Mouse (Mus musculus): Measurements from ENCODE around the gene Prr22. TPM values are rescaled to one million over a fixed set of nuclear protein-coding genes. Genes with fewer than 3 reads are reported as not detected.

Prr22 gene
- polyA plus RNA-seq, 1 experiment from 2014 or later: 1.00 TPM

DNA sequence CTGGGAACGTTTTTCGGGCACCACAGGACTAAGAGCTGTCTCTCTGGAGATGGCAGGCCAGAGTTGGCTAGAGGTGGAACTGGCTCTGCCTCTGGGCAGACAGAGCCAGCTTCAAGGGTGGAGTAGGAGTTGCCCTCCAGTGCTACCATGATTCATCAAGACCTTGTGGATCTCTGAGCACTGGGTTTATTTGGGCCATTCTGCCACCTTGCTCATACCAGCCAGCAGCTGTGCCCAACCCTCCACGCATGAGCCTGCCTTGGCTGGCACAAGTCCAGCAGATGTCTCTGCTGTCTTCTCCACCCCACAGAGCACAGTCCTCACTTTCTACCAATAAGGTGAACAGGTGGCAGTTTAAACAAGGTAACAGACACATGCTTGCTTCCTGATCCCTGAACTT lies 18.8 kb downstream of the Prr22 start:
- Histone ChIP-seq H3K27me3 (no peaks in the 10 kb centered on the region), H3K9ac (no peak overlapping the region), H3K36me3 (0 out of 2 replicates have a peak, but pooled peaks cover 5% of the 10 kb centered on the region), H3K4me3 (no peak overlapping the region), H3K27ac (no peak overlapping the region), H3K9me3 (no peaks in the 10 kb centered on the region), H3K4me1 (no peaks in the 10 kb centered on the region), H3K4me2 (no peak overlapping the region)
- WGBS: 62% methylated on average over 3 of the region's 3 CpGs
- ATAC-seq (ENCODE audit: insufficient number of reproducible peaks, low FRiP score, low TSS enrichment, low read depth): 0 out of 2 replicates have a peak, but pooled peaks have one; percentile 18

DNA sequence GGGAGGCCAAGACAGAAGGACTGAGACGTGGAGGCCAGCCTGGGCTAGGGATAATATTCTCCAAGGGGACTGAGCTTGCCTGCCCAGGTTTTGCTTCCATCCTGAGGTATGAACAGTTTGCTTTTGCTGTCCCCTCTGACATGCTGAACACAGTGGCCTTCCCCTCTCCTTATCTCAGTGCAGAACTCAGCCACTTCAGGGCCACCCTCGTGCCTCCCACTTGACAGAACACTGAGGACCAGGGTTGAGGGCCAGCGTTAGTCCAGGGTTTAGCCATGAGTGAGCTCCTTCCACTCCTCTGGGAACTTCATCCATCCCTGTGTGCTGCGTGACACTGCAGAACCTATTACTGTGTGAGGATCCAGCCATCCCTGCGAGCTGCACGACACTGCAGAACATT lies 19.2 kb downstream of the Prr22 start:
- H3K27me3 ChIP-seq: no peaks in the 10 kb centered on the region
- no peak overlapping the region for H3K27ac ChIP-seq
- 0 out of 2 replicates have a peak, but pooled peaks cover 5% of the 10 kb centered on the region for H3K36me3 ChIP-seq
- no peaks in the 10 kb centered on the region for H3K9me3 ChIP-seq
- no peak overlapping the region for H3K4me3 ChIP-seq
- no peak overlapping the region for H3K4me2 ChIP-seq
- no peak for ATAC-seq (ENCODE audit: insufficient number of reproducible peaks, low FRiP score, low TSS enrichment, low read depth)
- no peak overlapping the region for H3K9ac ChIP-seq
- WGBS: 87% methylated on average over 6 of the region's 6 CpGs
- H3K4me1 ChIP-seq: no peaks in the 10 kb centered on the region

DNA sequence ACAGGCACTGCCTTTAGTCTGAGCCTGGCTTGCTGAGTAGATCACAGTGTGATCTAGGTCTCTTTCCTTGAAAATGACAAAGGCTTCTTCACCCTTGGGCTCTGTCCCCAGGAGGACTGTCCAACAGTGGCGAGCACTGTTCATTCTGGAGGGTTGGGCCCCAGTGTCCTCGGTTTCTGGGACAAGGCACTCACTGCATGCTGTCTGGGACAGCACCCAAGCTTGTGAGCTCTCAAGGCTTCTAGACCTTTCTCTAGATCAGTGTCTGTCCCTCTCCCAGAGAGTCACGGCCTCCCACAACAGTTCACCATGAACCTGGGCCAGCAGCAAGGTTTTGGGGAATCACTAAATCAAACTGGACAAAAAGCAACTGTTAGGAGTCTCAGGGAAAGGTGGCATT lies 22.5 kb downstream of the Prr22 start:
- H3K36me3 ChIP-seq: no peaks in the 10 kb centered on the region
- H3K9me3 ChIP-seq: no peaks in the 10 kb centered on the region
- H3K4me1 ChIP-seq: no peaks in the 10 kb centered on the region
- H3K9ac ChIP-seq: no peak overlapping the region
- ATAC-seq (ENCODE audit: insufficient number of reproducible peaks, low FRiP score, low TSS enrichment, low read depth): no peak
- no peak overlapping the region for H3K4me2 ChIP-seq
- no peak overlapping the region for H3K4me3 ChIP-seq
- no peaks in the 10 kb centered on the region for H3K27me3 ChIP-seq
- H3K27ac ChIP-seq: no peak overlapping the region
- 84% methylated on average over 3 of the region's 3 CpGs for WGBS

DNA sequence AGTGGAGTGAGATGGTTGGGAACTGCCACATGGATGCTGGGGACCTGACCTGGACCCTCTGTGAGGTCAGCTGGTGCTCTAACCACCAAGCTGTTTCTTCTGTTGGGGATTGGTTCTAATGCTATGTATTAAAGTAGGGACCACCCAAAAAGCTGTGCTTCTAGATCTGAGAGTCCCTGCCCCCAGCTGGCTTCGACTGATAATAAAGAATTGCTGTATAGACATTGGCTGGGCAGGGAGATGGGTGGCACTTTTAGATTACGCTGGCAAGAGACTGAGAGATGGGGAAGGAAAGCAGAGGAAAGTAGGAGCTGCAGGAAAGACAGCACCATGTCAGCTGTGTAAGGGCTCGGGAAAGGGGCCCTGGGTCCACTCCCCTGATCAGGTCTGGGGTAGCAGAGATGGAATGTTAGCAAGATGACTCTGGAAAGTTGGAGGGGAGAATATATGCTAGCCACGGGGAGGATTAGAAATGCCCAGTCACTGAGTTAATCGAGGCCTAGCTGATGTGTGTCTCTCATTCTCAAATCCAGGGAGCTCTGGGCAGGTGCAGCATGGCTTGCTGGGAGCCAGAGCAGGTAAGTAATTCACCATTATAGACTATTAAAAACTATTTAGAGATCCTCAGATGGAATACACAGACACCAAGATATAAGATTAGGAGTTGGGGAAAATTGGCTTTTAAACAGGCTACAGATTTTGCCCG lies 23.7 kb downstream of the Prr22 start:
- Histone ChIP-seq H3K27ac (no peak overlapping the region), H3K9ac (no peak overlapping the region), H3K36me3 (no peaks in the 10 kb centered on the region), H3K27me3 (no peaks in the 10 kb centered on the region), H3K4me3 (no peak overlapping the region), H3K4me1 (no peaks in the 10 kb centered on the region), H3K4me2 (no peak overlapping the region), H3K9me3 (no peaks in the 10 kb centered on the region)
- no peak for ATAC-seq (ENCODE audit: insufficient number of reproducible peaks, low FRiP score, low TSS enrichment, low read depth)
- WGBS: 63% methylated on average over 6 of the region's 6 CpGs

DNA sequence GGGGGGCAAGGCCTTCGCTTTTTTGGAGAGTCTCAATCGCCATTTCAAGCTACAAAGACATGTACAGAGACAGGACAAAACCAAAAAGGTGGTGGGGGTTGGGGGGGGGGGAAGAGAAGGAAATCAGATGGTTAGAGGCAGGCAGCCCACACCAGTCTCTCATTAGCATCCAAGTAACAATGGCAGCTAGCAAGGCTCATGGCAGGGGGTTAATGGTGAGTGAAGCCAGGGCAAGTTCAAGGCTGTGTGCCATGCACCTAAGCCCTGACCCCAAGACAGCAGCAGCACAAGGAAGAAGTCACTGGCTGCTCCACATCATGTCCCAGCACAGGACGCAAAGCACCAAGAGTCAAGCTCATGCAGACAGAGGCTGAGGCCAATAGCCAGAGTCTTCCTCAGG lies 29.2 kb downstream of the Prr22 start:
- Histone ChIP-seq H3K9ac (no peak overlapping the region), H3K36me3 (peaks cover 3% of the 10 kb centered on the region; the same call in 1 of the 2 replicates), H3K4me2 (no peak overlapping the region), H3K27ac (no peak overlapping the region), H3K9me3 (no peaks in the 10 kb centered on the region), H3K27me3 (no peaks in the 10 kb centered on the region), H3K4me3 (no peak overlapping the region), H3K4me1 (no peaks in the 10 kb centered on the region)
- ATAC-seq (ENCODE audit: insufficient number of reproducible peaks, low FRiP score, low TSS enrichment, low read depth): no peak
- 82% methylated on average over 3 of the region's 3 CpGs for WGBS

DNA sequence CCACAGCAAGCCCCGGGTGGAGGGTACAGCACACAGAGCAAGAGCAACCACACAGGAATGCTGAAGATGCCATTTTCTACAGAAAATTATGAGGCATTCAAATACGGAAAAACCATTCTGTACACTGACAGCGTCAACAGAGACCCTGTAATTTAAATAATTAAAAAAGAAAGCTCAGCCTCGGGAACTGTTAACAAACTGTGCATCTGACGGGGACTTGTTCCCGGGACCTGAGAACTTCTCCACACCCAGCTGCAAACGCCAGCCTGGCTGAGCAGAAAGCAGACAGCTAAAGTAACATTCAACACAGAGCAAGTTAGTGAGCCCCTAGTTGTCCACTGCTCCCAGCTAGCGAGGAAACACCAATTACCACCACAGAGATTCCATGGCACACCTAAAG lies 32.0 kb downstream of the Prr22 start:
- 71% methylated on average over 8 of the region's 8 CpGs for WGBS
- no peaks in the 10 kb centered on the region for H3K27me3 ChIP-seq
- no peak overlapping the region for H3K9ac ChIP-seq
- no peak overlapping the region for H3K4me2 ChIP-seq
- H3K9me3 ChIP-seq: no peaks in the 10 kb centered on the region
- no peak overlapping the region for H3K4me3 ChIP-seq
- ATAC-seq (ENCODE audit: insufficient number of reproducible peaks, low FRiP score, low TSS enrichment, low read depth): no peak
- no peaks in the 10 kb centered on the region for H3K4me1 ChIP-seq
- H3K27ac ChIP-seq: no peak overlapping the region
- peaks cover 3% of the 10 kb centered on the region; the same call in 1 of the 2 replicates for H3K36me3 ChIP-seq

DNA sequence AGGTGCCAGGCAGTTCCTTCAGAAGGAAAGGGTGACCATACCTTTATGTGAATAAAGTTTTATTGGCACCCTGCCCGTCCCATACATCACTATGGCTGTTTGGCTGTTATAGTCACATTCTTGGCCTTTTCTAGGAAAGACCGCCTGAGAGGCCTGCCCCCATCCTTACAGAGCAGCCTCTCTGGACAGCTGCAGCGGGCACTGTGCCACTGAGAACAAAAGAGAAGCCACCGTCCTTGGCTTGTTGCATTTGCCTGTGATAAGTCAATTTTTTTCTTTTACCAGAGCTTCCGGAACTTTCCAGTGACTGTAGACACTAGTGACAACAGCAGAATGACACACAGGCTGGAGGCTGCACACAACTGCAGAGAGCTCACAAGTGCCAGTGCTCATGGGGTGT lies 34.9 kb downstream of the Prr22 start:
- no peak overlapping the region for H3K4me2 ChIP-seq
- H3K4me3 ChIP-seq: no peak overlapping the region
- H3K36me3 ChIP-seq: peaks cover 3% of the 10 kb centered on the region; the same call in 1 of the 2 replicates
- WGBS: 67% methylated on average over 5 of the region's 5 CpGs
- H3K27ac ChIP-seq: no peak overlapping the region
- no peak overlapping the region for H3K9ac ChIP-seq
- H3K9me3 ChIP-seq: no peaks in the 10 kb centered on the region
- no peaks in the 10 kb centered on the region for H3K27me3 ChIP-seq
- peaks cover 1% of the 10 kb centered on the region for H3K4me1 ChIP-seq
- ATAC-seq (ENCODE audit: insufficient number of reproducible peaks, low FRiP score, low TSS enrichment, low read depth): no peak

DNA sequence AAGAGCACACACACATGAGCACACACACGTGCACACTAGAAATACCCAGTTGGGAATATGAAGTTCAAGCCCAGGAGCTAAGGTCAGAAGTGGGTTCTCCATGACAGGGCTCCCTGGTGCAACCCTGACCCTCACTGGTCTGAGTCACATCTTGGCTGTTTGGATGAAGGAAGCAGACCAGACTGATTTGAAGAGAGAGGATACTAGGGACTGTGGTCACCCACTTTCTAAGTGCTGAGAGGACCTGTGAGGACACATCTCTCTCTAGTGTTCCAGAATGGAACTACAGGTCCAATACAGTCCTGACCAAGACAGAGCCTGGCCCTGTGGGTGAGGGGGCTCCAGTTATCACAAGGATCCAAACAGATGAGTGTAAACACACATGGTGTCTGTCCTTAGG lies 35.7 kb downstream of the Prr22 start:
- H3K9me3 ChIP-seq: no peaks in the 10 kb centered on the region
- H3K4me1 ChIP-seq: peaks cover 10% of the 10 kb centered on the region
- WGBS: 75% methylated on average over 1 of the region's 1 CpGs
- peaks cover 3% of the 10 kb centered on the region; the same call in 1 of the 2 replicates for H3K36me3 ChIP-seq
- no peak overlapping the region for H3K27ac ChIP-seq
- H3K4me2 ChIP-seq: no peak overlapping the region
- no peaks in the 10 kb centered on the region for H3K27me3 ChIP-seq
- ATAC-seq (ENCODE audit: insufficient number of reproducible peaks, low FRiP score, low TSS enrichment, low read depth): no peak
- H3K4me3 ChIP-seq: no peak overlapping the region
- H3K9ac ChIP-seq: no peak overlapping the region

DNA sequence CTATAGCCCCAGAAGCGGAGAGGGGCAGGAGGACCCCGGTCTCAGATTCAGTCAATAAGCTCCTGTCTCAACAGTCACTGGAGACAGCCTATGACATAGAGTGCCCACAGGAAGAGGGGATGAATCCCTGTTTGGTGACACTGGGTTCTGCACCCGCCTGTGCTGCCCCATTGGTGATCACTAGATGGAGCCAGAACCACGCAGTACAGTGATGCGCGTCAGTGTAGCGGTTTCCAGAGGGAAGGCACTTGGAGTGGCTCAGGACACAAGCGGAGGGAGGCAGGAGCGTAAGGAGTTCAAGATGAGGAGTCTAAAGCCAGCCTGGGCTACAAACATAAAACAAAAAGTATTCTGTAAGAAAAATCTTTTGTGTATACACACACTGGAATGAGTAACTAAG lies 38.5 kb downstream of the Prr22 start:
- H3K27ac ChIP-seq: no peak overlapping the region
- peaks cover 12% of the 10 kb centered on the region for H3K4me1 ChIP-seq
- H3K36me3 ChIP-seq: no peaks in the 10 kb centered on the region
- no peaks in the 10 kb centered on the region for H3K27me3 ChIP-seq
- no peak overlapping the region for H3K4me2 ChIP-seq
- H3K9ac ChIP-seq: no peak overlapping the region
- ATAC-seq (ENCODE audit: insufficient number of reproducible peaks, low FRiP score, low TSS enrichment, low read depth): peak; percentile 71
- WGBS: 9% methylated on average over 9 of the region's 9 CpGs
- no peaks in the 10 kb centered on the region for H3K9me3 ChIP-seq
- no peak overlapping the region for H3K4me3 ChIP-seq

DNA sequence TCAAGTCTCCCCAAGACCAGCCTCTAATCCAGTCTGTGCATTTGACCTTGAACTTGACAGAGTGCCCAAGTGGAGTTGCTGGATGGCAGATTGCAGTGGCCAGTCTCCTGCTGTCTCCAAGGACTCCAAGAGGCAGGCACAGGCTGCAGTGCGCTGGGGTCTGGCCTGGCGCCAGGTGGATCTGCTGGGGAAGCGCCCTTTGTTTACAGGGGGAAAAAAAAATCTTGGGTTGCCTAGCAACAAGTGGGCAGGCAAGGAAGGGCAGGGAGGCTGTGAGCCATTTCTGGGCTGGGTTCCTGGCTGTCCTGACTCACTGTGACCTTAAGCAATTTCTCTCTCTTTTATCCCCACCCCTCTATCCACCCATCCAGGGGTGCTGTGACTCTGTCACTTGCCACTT lies 40.2 kb downstream of the Prr22 start:
- 2% methylated on average over 3 of the region's 3 CpGs for WGBS
- H3K27ac ChIP-seq: no peak overlapping the region
- no peaks in the 10 kb centered on the region for H3K9me3 ChIP-seq
- H3K4me2 ChIP-seq: no peak overlapping the region
- H3K4me3 ChIP-seq: no peak overlapping the region
- H3K27me3 ChIP-seq: no peaks in the 10 kb centered on the region
- H3K4me1 ChIP-seq: peaks cover 27% of the 10 kb centered on the region
- no peaks in the 10 kb centered on the region for H3K36me3 ChIP-seq
- no peak overlapping the region for H3K9ac ChIP-seq
- no peak for ATAC-seq (ENCODE audit: insufficient number of reproducible peaks, low FRiP score, low TSS enrichment, low read depth)

DNA sequence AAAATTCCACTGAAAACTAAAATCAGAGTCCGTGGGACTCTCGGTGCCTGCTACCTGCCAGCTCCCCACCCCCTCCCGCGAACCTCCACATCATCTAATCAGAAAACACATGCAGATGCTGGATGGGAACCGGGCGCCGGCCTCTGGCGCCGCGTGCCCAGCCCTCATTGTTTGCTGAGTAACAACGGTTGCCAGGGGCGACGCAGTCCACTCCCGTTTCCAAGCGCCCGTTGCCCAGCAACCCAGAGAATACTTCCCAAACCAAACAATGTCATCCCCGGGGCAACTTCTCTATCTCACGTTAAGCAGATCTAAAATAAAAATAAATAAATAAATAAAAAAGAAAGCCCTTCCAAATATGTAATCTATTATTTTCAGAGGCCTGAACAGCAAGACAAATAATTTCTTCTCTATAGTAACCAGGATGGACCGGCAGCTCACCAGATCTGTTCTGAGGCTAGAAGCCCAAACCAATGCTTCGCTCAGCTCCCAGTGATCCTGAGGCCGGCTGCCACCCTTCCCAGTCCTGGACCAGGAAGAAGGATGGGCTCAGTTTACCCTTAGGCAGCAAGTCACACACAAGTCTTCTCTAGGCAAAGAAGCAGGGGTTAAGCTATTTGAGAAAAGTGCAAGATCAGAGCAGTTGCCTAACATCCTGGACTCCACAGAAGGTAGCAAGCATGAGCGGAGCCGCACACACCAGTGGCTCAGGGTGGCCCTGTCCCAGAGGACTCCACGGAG lies 44.4 kb downstream of the Prr22 start:
- no peaks in the 10 kb centered on the region for H3K27me3 ChIP-seq

DNA sequence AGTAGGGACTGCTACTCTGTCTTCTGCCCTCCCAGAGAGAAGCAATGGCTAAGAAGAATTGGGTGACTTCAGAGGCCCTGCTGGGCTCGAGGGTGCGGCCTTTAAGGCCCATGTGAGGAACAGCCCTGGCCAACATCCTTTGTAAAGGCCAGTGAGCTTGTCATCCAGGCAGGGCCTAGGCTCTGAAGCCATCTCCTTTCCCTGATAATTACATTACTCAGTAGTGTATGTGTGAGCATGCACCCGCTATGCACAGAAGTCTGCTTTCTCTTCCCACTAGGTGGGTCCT lies 45.0 kb downstream of the Prr22 start:
- 0 out of 2 replicates have a peak overlapping the region, but pooled peaks have one; percentile 22 for H3K27ac ChIP-seq
- no peaks in the 10 kb centered on the region for H3K36me3 ChIP-seq
- H3K4me3 ChIP-seq: no peak overlapping the region
- peaks cover 25% of the 10 kb centered on the region for H3K4me1 ChIP-seq
- H3K9me3 ChIP-seq: no peaks in the 10 kb centered on the region
- no peak overlapping the region for H3K9ac ChIP-seq
- H3K27me3 ChIP-seq: no peaks in the 10 kb centered on the region
- 84% methylated on average over 3 of the region's 3 CpGs for WGBS
- ATAC-seq (ENCODE audit: insufficient number of reproducible peaks, low FRiP score, low TSS enrichment, low read depth): no peak
- H3K4me2 ChIP-seq: no peak overlapping the region

More for the DNA sequence above, 44.4 kb downstream of the Prr22 start:
- Histone ChIP-seq H3K9me3 (no peaks in the 10 kb centered on the region), H3K4me3 (no peak overlapping the region), H3K27ac (0 out of 2 replicates have a peak overlapping the region, but pooled peaks have one; percentile 22), H3K36me3 (no peaks in the 10 kb centered on the region), H3K4me2 (0 out of 2 replicates have a peak overlapping the region, but pooled peaks have one; percentile 3), H3K9ac (no peak overlapping the region), H3K4me1 (peaks cover 27% of the 10 kb centered on the region)
- ATAC-seq (ENCODE audit: insufficient number of reproducible peaks, low FRiP score, low TSS enrichment, low read depth): peak; percentile 28; the same call in 1 of the 2 replicates
- WGBS: 17% methylated on average over 24 of the region's 24 CpGs

Measured in limb, embryonic 15.5 days (tissue).